Mouse (Mus musculus) CH12.LX (cell line): ENCODE data around the gene Sgms1.

Source experiments
- CTCF ChIP-seq, 2 experiments: IDR thresholded peaks in 1 of 2; conservative IDR thresholded peaks in 1 of 2; 2 replicates each; pipeline ENCODE4 v1.5.1; 2011 to 2012; ENCODE audit warnings: low read depth in 2 of 2, low read length in 2 of 2, improper control_type of control experiment in 1 of 2, inconsistent platforms in 1 of 2, mild to moderate bottlenecking in 1 of 2, moderate library complexity in 1 of 2
- ELF1 ChIP-seq: IDR thresholded peaks from 2 replicates; pipeline ENCODE4 v1.6.1; 2014; ENCODE audit warnings: low read depth, mild to moderate bottlenecking, inconsistent platforms, low read length, improper control_type of control experiment
- EP300 ChIP-seq: IDR thresholded peaks from 2 replicates; pipeline ENCODE4 v1.6.1; 2011; ENCODE audit warnings: low read length, improper control_type of control experiment
- HCFC1 ChIP-seq: IDR thresholded peaks from 2 replicates; pipeline ENCODE4 v1.6.1; 2012; ENCODE audit warnings: low read depth, mild to moderate bottlenecking, inconsistent platforms, low read length, improper control_type of control experiment
- KAT2A ChIP-seq: IDR thresholded peaks from 2 replicates; pipeline ENCODE4 v1.6.1; 2012; ENCODE audit warnings: low read length, improper control_type of control experiment, inconsistent platforms; ENCODE audit not compliant: insufficient replicate concordance
- MAX ChIP-seq: IDR thresholded peaks from 2 replicates; pipeline ENCODE4 v1.6.1; 2011; ENCODE audit warnings: low read length, improper control_type of control experiment
- MAZ ChIP-seq: IDR thresholded peaks from 2 replicates; pipeline ENCODE4 v1.6.1; 2012; ENCODE audit warnings: low read depth, mild to moderate bottlenecking, inconsistent platforms, low read length, improper control_type of control experiment, moderate library complexity
- POLR2A ChIP-seq: IDR thresholded peaks from 2 replicates; pipeline ENCODE4 v1.6.1; 2011; ENCODE audit warnings: low read depth, mild to moderate bottlenecking, improper control_type of control experiment, low read length
- UBTF ChIP-seq: IDR thresholded peaks from 2 replicates; pipeline ENCODE4 v1.6.1; 2012; ENCODE audit warnings: low read depth, mild to moderate bottlenecking, inconsistent platforms, low read length, improper control_type of control experiment, moderate library complexity
- USF1 ChIP-seq: IDR thresholded peaks from 2 replicates; pipeline ENCODE4 v1.6.1; 2014; ENCODE audit warnings: low read depth, mild to moderate bottlenecking, inconsistent platforms, low read length, improper control_type of control experiment
- USF2 ChIP-seq: conservative IDR thresholded peaks from 2 replicates; pipeline ENCODE4 v1.6.1; 2011; ENCODE audit warnings: low read depth, low read length, improper control_type of control experiment

- TF ChIP-seq USF2 (no peak), UBTF (no peak), MAZ (no peak), CTCF (conservative IDR thresholded peaks at IDR 0.05 in 1 of 2, IDR thresholded peaks at IDR 0.05 in 1 of 2; ENCODE audit: low read depth in 2 of 2, low read length in 2 of 2) (no peak), MAX (no peak), EP300 (no peak), USF1 (no peak), HCFC1 (no peak), ELF1 (no peak), POLR2A (no peak), KAT2A (no peak)
These were observed 107.6 kb downstream of the Sgms1 start for GRCm38 (mm10) chr19:32281917-32282316.
